Mouse (Mus musculus) brain, embryonic 18.5 days (tissue): ENCODE results near the gene Gm21719.
"Not testable (repeated sequence)": the region's sequence is repeated elsewhere in the genome, so short reads cannot be mapped to it uniquely, and the experiment has no call there.

Source experiments
- DNase-seq: peaks from one replicate; pipeline ENCODE4 v3.0.0-alpha.2; 2012; ENCODE audit warnings: low read depth, low spot score

The Gm21719 gene

DNA sequence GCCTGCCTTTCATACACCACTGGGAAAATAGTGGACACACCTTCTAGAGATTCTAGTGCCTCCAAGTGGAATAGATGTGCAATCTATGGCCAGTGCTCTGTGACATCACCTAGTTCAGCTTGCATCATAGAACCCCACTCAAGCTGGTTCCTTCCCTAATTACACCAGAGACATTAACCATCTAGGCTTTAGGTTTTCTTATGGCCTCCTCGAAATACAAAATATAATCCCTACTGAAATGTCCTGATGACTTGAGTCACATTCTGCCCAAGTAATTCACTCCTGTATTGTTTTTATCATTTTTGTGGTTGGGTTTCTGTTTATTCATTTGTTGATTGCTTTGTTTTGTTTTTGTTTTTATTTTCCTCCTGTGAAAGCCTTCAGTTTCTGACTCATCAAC is at the start of gene Gm21719:
Gene Gm21719 (minus strand): TSS at position 101 of the 400 bp plus-strand sequence.
- not testable (repeated sequence) for DNase-seq
